Mouse (Mus musculus): ENCODE measurements around the gene Stk25. TPM values are rescaled to one million over a fixed set of nuclear protein-coding genes. Genes with fewer than 3 reads are reported as not detected.

Gene Stk25
- polyA plus RNA-seq, 2 experiments = 204 to 248 TPM

- no peak for TF ChIP-seq POLR2A (IDR thresholded peaks at IDR 0.05; ENCODE audit: borderline replicate concordance, extremely low read depth, insufficient read depth, insufficient read length)
- DNase-seq (ENCODE audit: low spot score) = no peak
- ATAC-seq (ENCODE audit: low FRiP score, low read depth) = no peak
- H3K36me3 ChIP-seq (ENCODE audit: control insufficient read depth, insufficient read depth, low read length) = peaks cover 6% of the 10 kb centered on the region
- H3K4me3 ChIP-seq (replicated peaks; ENCODE audit: low read length) = no peak overlapping the region
- no peaks in the 10 kb centered on the region for H3K27me3 ChIP-seq (ENCODE audit: control insufficient read depth, insufficient read depth, low read length)
- H3K9ac ChIP-seq (ENCODE audit: low read depth, low read length, severe bottlenecking) = no peak overlapping the region
- WGBS = 47% methylated on average over 3 of the region's 3 CpGs
- no peaks in the 10 kb centered on the region for H3K9me3 ChIP-seq (ENCODE audit: control insufficient read depth, low read length)
- no peak overlapping the region for H3K27ac ChIP-seq (replicated peaks; ENCODE audit: low read depth, low read length)
- H3K4me2 ChIP-seq (replicated peaks; ENCODE audit: low read depth, low read length, severe bottlenecking) = no peak overlapping the region
- no peaks in the 10 kb centered on the region for H3K4me1 ChIP-seq (ENCODE audit: control insufficient read depth, insufficient read depth, low read length)
These were observed 38.9 kb upstream of the Stk25 start for GRCm38 (mm10) chr1:93697317-93697716.

GRCm38 (mm10) chr1:93694966-93695365, 36.5 kb upstream of the Stk25 start:
- no peak for TF ChIP-seq POLR2A (IDR thresholded peaks at IDR 0.05; ENCODE audit: borderline replicate concordance, extremely low read depth, insufficient read depth, insufficient read length)
- no peak overlapping the region for H3K4me2 ChIP-seq (replicated peaks; ENCODE audit: low read depth, low read length, severe bottlenecking)
- 90% methylated on average over 6 of the region's 6 CpGs for whole genome bisulfite sequencing
- no peaks in the 10 kb centered on the region for H3K9me3 ChIP-seq (ENCODE audit: control insufficient read depth, low read length)
- H3K36me3 ChIP-seq (ENCODE audit: control insufficient read depth, insufficient read depth, low read length) = peaks cover 6% of the 10 kb centered on the region
- H3K27me3 ChIP-seq (ENCODE audit: control insufficient read depth, insufficient read depth, low read length) = no peaks in the 10 kb centered on the region
- H3K4me3 ChIP-seq (replicated peaks; ENCODE audit: low read length) = no peak overlapping the region
- H3K9ac ChIP-seq (ENCODE audit: low read depth, low read length, severe bottlenecking) = no peak overlapping the region
- ATAC-seq (ENCODE audit: low FRiP score, low read depth) (no peak), DNase-seq (ENCODE audit: low spot score) (no peak)
- no peak overlapping the region for H3K27ac ChIP-seq (replicated peaks; ENCODE audit: low read depth, low read length)
- H3K4me1 ChIP-seq (ENCODE audit: control insufficient read depth, insufficient read depth, low read length) = no peaks in the 10 kb centered on the region

GRCm38 (mm10) chr1:93693943-93694342, 35.5 kb upstream of the Stk25 start:
- no peak for TF ChIP-seq POLR2A (IDR thresholded peaks at IDR 0.05; ENCODE audit: borderline replicate concordance, extremely low read depth, insufficient read depth, insufficient read length)
- ATAC-seq (ENCODE audit: low FRiP score, low read depth) = no peak

GRCm38 (mm10) chr1:93693502-93693901, 35.0 kb upstream of the Stk25 start:
- no peaks in the 10 kb centered on the region for H3K9me3 ChIP-seq (ENCODE audit: control insufficient read depth, low read length)
- no peaks in the 10 kb centered on the region for H3K27me3 ChIP-seq (ENCODE audit: control insufficient read depth, insufficient read depth, low read length)
- no peaks in the 10 kb centered on the region for H3K4me1 ChIP-seq (ENCODE audit: control insufficient read depth, insufficient read depth, low read length)
- DNase-seq (ENCODE audit: low spot score) = no peak
- H3K27ac ChIP-seq (replicated peaks; ENCODE audit: low read depth, low read length) = no peak overlapping the region
- no peak for ATAC-seq (ENCODE audit: low FRiP score, low read depth)
- H3K9ac ChIP-seq (ENCODE audit: low read depth, low read length, severe bottlenecking) = no peak overlapping the region
- peaks cover 6% of the 10 kb centered on the region for H3K36me3 ChIP-seq (ENCODE audit: control insufficient read depth, insufficient read depth, low read length)
- no peak overlapping the region for H3K4me3 ChIP-seq (replicated peaks; ENCODE audit: low read length)
- no peak for TF ChIP-seq POLR2A (IDR thresholded peaks at IDR 0.05; ENCODE audit: borderline replicate concordance, extremely low read depth, insufficient read depth, insufficient read length)
- WGBS = 86% methylated on average over 3 of the region's 3 CpGs
- H3K4me2 ChIP-seq (replicated peaks; ENCODE audit: low read depth, low read length, severe bottlenecking) = no peak overlapping the region

More at GRCm38 (mm10) chr1:93693943-93694342, 35.5 kb upstream of the Stk25 start:
- Histone ChIP-seq H3K36me3 (ENCODE audit: control insufficient read depth, insufficient read depth, low read length) (peaks cover 6% of the 10 kb centered on the region), H3K27ac (replicated peaks; ENCODE audit: low read depth, low read length) (no peak overlapping the region), H3K4me3 (replicated peaks; ENCODE audit: low read length) (no peak overlapping the region), H3K27me3 (ENCODE audit: control insufficient read depth, insufficient read depth, low read length) (no peaks in the 10 kb centered on the region), H3K4me1 (ENCODE audit: control insufficient read depth, insufficient read depth, low read length) (no peaks in the 10 kb centered on the region), H3K4me2 (replicated peaks; ENCODE audit: low read depth, low read length, severe bottlenecking) (no peak overlapping the region), H3K9me3 (ENCODE audit: control insufficient read depth, low read length) (no peaks in the 10 kb centered on the region), H3K9ac (ENCODE audit: low read depth, low read length, severe bottlenecking) (no peak overlapping the region)
- 93% methylated on average over 10 of the region's 10 CpGs for WGBS
- no peak for DNase-seq (ENCODE audit: low spot score)

DNA sequence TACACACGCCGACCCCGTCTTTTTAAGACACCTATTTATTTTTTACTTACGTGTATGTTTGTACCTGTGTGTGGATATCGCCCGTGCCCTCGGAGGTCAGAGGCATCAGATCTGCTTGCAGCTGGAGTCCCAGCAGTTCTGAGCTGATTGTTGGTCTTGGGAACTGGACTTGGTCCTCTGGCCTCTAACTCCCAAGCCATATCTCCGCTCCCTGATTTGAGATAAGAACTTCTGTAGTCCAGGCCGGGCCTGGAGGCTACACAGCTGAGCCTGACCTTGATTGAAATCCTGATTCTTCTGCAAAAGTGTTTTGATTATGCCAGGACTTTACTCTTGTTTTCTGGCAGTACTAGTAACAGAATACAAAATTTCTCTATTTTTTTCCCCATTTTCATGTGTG, 34.3 kb upstream of the Stk25 start:
- peaks cover 6% of the 10 kb centered on the region for H3K36me3 ChIP-seq (ENCODE audit: control insufficient read depth, insufficient read depth, low read length)
- no peak overlapping the region for H3K27ac ChIP-seq (replicated peaks; ENCODE audit: low read depth, low read length)
- H3K9ac ChIP-seq (ENCODE audit: low read depth, low read length, severe bottlenecking) = no peak overlapping the region
- no peak for DNase-seq (ENCODE audit: low spot score)
- no peak overlapping the region for H3K4me3 ChIP-seq (replicated peaks; ENCODE audit: low read length)
- no peaks in the 10 kb centered on the region for H3K9me3 ChIP-seq (ENCODE audit: control insufficient read depth, low read length)
- H3K4me2 ChIP-seq (replicated peaks; ENCODE audit: low read depth, low read length, severe bottlenecking) = no peak overlapping the region
- H3K4me1 ChIP-seq (ENCODE audit: control insufficient read depth, insufficient read depth, low read length) = no peaks in the 10 kb centered on the region
- TF ChIP-seq POLR2A (IDR thresholded peaks at IDR 0.05; ENCODE audit: borderline replicate concordance, extremely low read depth, insufficient read depth, insufficient read length) = no peak
- no peak for ATAC-seq (ENCODE audit: low FRiP score, low read depth)
- no peaks in the 10 kb centered on the region for H3K27me3 ChIP-seq (ENCODE audit: control insufficient read depth, insufficient read depth, low read length)
- 95% methylated on average over 9 of the region's 9 CpGs for WGBS
